Mouse (Mus musculus) cortical plate, adult 2 months (tissue): ENCODE measurements at regions not wholly inside any gene's neighbourhood (a gene's known extent, or its start where the extent isn't known, plus 50 kb on each side); places are given as distances from the start of the nearest gene placed in this dataset.

Experiments used
- CTCF ChIP-seq: fragments of 200-500 bp; IDR thresholded peaks from 2 replicates; pipeline ENCODE4 v1.5.1; 2011; ENCODE audit warnings: mild to moderate bottlenecking, control low read depth, low read length; ENCODE audit not compliant: insufficient read depth; ENCODE audit errors: extremely low read depth
- POLR2A ChIP-seq: fragments of 200-500 bp; IDR thresholded peaks from 2 replicates; pipeline ENCODE4 v1.6.1; 2011; ENCODE audit warnings: mild to moderate bottlenecking, low read length, control low read depth; ENCODE audit not compliant: insufficient read depth; ENCODE audit errors: extremely low read depth

- TF ChIP-seq CTCF (no peak), POLR2A (no peak)
Measured at GRCm38 (mm10) chr14:15795698-15796097, 356.9 kb upstream of the Lrrc3b start.
